Mouse (Mus musculus): Measurements from ENCODE around the gene Hoxc4.

Hoxc4 gene

GRCm38 (mm10) chr15:102990461-102991397 lies 28.0 kb upstream of the Hoxc4 start, which contains the start of gene Hoxc8:
Hoxc8 (plus strand) TSS chr15:102990607.
- DNase-seq (ENCODE audit: low spot score), result peak; percentile 68

- DNase-seq (ENCODE audit: low spot score), result no peak
Measured at GRCm38 (mm10) chr15:102991782-102992181, 27.0 kb upstream of the Hoxc4 start.

GRCm38 (mm10) chr15:102992206-102992605 lies 26.5 kb upstream of the Hoxc4 start:
- no peak for DNase-seq (ENCODE audit: low spot score)

GRCm38 (mm10) chr15:102992863-102993262 lies 25.9 kb upstream of the Hoxc4 start:
- DNase-seq (ENCODE audit: low spot score), result no peak

- no peak for DNase-seq (ENCODE audit: low spot score)
Measured at GRCm38 (mm10) chr15:102996548-102996947, 22.2 kb upstream of the Hoxc4 start.

- no peak for DNase-seq (ENCODE audit: low spot score)
Measured at GRCm38 (mm10) chr15:102997431-102997830, 21.3 kb upstream of the Hoxc4 start.

- DNase-seq (ENCODE audit: low spot score), result no peak
Measured at GRCm38 (mm10) chr15:102997939-102998355, 20.8 kb upstream of the Hoxc4 start, which contains the start of gene Hoxc6. Hoxc6 (plus strand) TSS chr15:102998257.

- no peak for DNase-seq (ENCODE audit: low spot score)
Measured at GRCm38 (mm10) chr15:102998608-102999182, 20.0 kb upstream of the Hoxc4 start.

GRCm38 (mm10) chr15:102999183-102999831 lies 19.4 kb upstream of the Hoxc4 start:
- peak; percentile 88 for DNase-seq (ENCODE audit: low spot score)

GRCm38 (mm10) chr15:102999955-103000354 lies 18.8 kb upstream of the Hoxc4 start:
- DNase-seq (ENCODE audit: low spot score), result no peak

- no peak for DNase-seq (ENCODE audit: low spot score)
Measured at GRCm38 (mm10) chr15:103000501-103000901, 18.2 kb upstream of the Hoxc4 start.

GRCm38 (mm10) chr15:103001370-103001769 lies 17.4 kb upstream of the Hoxc4 start:
- DNase-seq (ENCODE audit: low spot score), result no peak

- DNase-seq (ENCODE audit: low spot score), result peak; percentile 65
Measured at GRCm38 (mm10) chr15:103002156-103002555, 16.6 kb upstream of the Hoxc4 start.

- DNase-seq (ENCODE audit: low spot score), result no peak
Measured at GRCm38 (mm10) chr15:103002821-103003448, 15.8 kb upstream of the Hoxc4 start.

GRCm38 (mm10) chr15:103005308-103005707 lies 13.4 kb upstream of the Hoxc4 start:
- no peak for DNase-seq (ENCODE audit: low spot score)

- no peak for DNase-seq (ENCODE audit: low spot score)
Measured at GRCm38 (mm10) chr15:103005797-103006196, 12.9 kb upstream of the Hoxc4 start.

GRCm38 (mm10) chr15:103006326-103006725 lies 12.4 kb upstream of the Hoxc4 start:
- DNase-seq (ENCODE audit: low spot score), result no peak

- DNase-seq (ENCODE audit: low spot score), result no peak
Measured at GRCm38 (mm10) chr15:103009265-103010111, 9.2 kb upstream of the Hoxc4 start.

GRCm38 (mm10) chr15:103010112-103010846 lies 8.5 kb upstream of the Hoxc4 start:
- DNase-seq (ENCODE audit: low spot score), result no peak

- no peak for DNase-seq (ENCODE audit: low spot score)
Measured at GRCm38 (mm10) chr15:103010847-103011555, 7.7 kb upstream of the Hoxc4 start.

All from testis, postnatal 10 days (tissue).